Mouse (Mus musculus) bone marrow macrophage, adult 2 months (primary cell): ENCODE results near the gene Col5a1.

ENCODE experiments used
- CTCF ChIP-seq: IDR thresholded peaks from 2 replicates; pipeline ENCODE4 v1.5.1; 2012; ENCODE audit warnings: low read depth, mild to moderate bottlenecking, low read length, moderate library complexity
- POLR2A ChIP-seq: IDR thresholded peaks from 2 replicates; pipeline ENCODE4 v1.6.1; 2012; ENCODE audit warnings: mild to moderate bottlenecking, low read depth, low read length, borderline replicate concordance

- TF ChIP-seq CTCF (no peak), POLR2A (no peak)
Observed at GRCm38 (mm10) chr2:27990430-27991211, 104.4 kb downstream of the Col5a1 start.
